Mouse (Mus musculus) hindbrain, embryonic 14.5 days (tissue): ENCODE measurements around the gene Vti1a. TPM values are rescaled to one million over a fixed set of nuclear protein-coding genes. Genes with fewer than 3 reads are reported as not detected.

Experiments
- ATAC-seq: fragments of 200-750 bp; cut with Nextera tagmentation; 2 replicates; pipeline ENCODE4 v1.8.0; 2017; ENCODE audit warnings: moderate number of reproducible peaks, mild to moderate bottlenecking, moderate TSS enrichment, moderate library complexity; ENCODE audit not compliant: low FRiP score
- DNase-seq: peaks from one replicate; pipeline ENCODE4 v3.0.0-alpha.2; 2015; ENCODE audit warnings: low spot score
- H3K27ac ChIP-seq: fragments of 300-500 bp; sonication (generic); 2 replicates; pipeline ENCODE4 v1.5.1; 2014; ENCODE audit warnings: mild to moderate bottlenecking, moderate library complexity
- H3K27me3 ChIP-seq: fragments of 300-500 bp; sonication (generic); 2 replicates; pipeline ENCODE4 v1.6.1; 2014; ENCODE audit warnings: mild to moderate bottlenecking, low read length, mixed read lengths; ENCODE audit not compliant: control insufficient read depth, insufficient read depth
- H3K36me3 ChIP-seq: fragments of 300-500 bp; sonication (generic); replicated peaks from 2 replicates; pipeline ENCODE4 v1.6.1; 2014; ENCODE audit not compliant: control insufficient read depth, insufficient read depth
- H3K4me1 ChIP-seq: fragments of 300-500 bp; sonication (generic); replicated peaks from 2 replicates; pipeline ENCODE4 v1.6.1; 2014; ENCODE audit warnings: antibody characterized with exemption, low read length, mixed read lengths; ENCODE audit not compliant: control insufficient read depth, insufficient read depth
- H3K4me2 ChIP-seq: fragments of 300-500 bp; sonication (generic); replicated peaks from 2 replicates; pipeline ENCODE4 v1.6.1; 2014; ENCODE audit warnings: mild to moderate bottlenecking, moderate library complexity
- H3K4me3 ChIP-seq: fragments of 300-500 bp; sonication (generic); replicated peaks from 2 replicates; pipeline ENCODE4 v1.5.1; 2014; ENCODE audit warnings: mild to moderate bottlenecking, low read length
- H3K9ac ChIP-seq: fragments of 300-500 bp; sonication (generic); 2 replicates; pipeline ENCODE4 v1.6.1; 2014
- H3K9me3 ChIP-seq: fragments of 300-500 bp; sonication (generic); 2 replicates; pipeline ENCODE4 v1.6.1; 2016; ENCODE audit warnings: low read length; ENCODE audit not compliant: control insufficient read depth
- WGBS: fragments of 180-500 bp; shearing (Covaris S2); extraction: QIAGEN DNeasy Blood & Tissue Kit; methylation state at CpG from one replicate; pipeline ENCODE4 v1.1.7; 2014; 5-methylcytosine and 5-hydroxymethylcytosine counted together
- polyA plus RNA-seq: library from polyadenylated mRNA; unstranded; fragments of >200 nt; fragmentation: Nextera tagmentation; extraction: Ambion mirVana; gene quantifications from 2 replicates; pipeline ENCODE4 v1.2.1, GENCODE M21; 2014

Vti1a gene
- polyA plus RNA-seq, 1 experiment from 2014 or later: 32.1 TPM

- no peak overlapping the region for H3K9ac ChIP-seq
- ATAC-seq (no peak), DNase-seq (no peak)
- H3K4me1 ChIP-seq: no peaks in the 10 kb centered on the region
- H3K9me3 ChIP-seq: no peaks in the 10 kb centered on the region
- H3K4me3 ChIP-seq: no peak overlapping the region
- H3K36me3 ChIP-seq: peaks cover 14% of the 10 kb centered on the region; the same call in 1 of the 2 replicates
- H3K4me2 ChIP-seq: no peak overlapping the region
- no peaks in the 10 kb centered on the region for H3K27me3 ChIP-seq
- H3K27ac ChIP-seq: no peak overlapping the region
Measured at GRCm38 (mm10) chr19:55288974-55289373, 27.1 kb upstream of the Vti1a start.

DNA sequence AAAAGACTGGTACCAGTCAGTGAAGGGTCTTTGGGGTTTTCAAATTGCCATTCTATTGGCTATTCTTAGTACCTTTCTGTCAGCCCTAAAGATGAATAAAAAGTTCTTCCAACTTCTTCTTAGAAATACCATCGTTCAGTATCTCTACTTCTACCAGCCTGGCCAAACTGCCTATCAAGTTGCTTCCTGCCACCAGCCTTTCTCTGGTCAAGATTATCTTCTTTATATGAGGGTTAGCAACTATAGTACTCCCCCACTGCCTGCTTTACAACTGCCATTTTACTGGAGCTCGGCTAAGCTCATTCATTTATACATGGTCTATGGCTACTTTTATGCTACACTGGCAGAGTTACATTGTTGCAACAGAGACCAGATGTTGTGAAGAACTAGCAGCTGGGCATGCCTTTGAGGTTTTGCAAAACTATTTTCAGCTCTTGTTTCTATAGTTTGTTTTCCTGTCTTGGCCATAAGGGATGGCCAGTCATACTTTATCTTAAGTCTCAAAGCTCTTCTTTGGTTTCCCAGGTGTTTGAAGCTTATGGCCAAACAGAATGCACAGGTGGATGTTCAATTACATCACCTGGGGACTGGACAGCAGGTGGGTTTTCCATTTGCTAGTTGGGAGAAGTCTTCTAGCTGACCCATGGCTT lies 25.3 kb upstream of the Vti1a start:
- no peak overlapping the region for H3K27ac ChIP-seq
- H3K36me3 ChIP-seq: peaks cover 26% of the 10 kb centered on the region; the same call in 1 of the 2 replicates
- ATAC-seq (no peak), DNase-seq (no peak)
- 91% methylated on average over 2 of the region's 2 CpGs for WGBS
- H3K9me3 ChIP-seq: no peaks in the 10 kb centered on the region
- no peak overlapping the region for H3K9ac ChIP-seq
- H3K4me3 ChIP-seq: no peak overlapping the region
- no peak overlapping the region for H3K4me2 ChIP-seq
- no peaks in the 10 kb centered on the region for H3K27me3 ChIP-seq
- H3K4me1 ChIP-seq: no peaks in the 10 kb centered on the region

DNA sequence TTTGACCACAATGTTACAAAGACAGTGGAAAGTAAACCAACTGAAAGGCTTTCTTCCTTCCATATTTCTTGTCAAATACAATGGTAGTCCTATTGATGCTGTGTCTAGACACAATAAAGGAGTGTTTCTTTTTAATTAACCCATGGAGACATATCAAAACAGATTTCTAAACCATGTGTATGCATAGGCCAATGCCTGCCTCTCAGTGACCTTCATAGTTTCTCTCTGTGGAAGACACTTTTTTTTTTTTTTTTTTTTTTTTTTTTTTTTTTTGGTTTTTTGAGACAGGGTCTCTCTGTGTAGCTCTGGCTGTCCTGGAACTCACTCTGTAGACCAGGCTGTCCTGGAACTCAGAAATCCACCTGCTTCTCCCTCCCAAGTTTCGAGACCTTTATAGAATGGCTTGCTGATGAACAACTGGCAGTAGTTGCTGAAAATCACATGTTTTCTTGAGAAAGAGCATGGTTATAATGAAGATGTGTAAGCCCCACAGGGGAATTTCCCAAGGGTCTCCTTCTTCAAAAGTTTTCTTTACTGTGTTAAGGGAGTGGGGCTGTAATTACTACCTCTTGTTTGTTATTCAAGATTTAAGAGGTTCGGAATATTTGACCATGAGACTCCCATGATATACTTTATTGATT lies 23.8 kb upstream of the Vti1a start:
- ATAC-seq (no peak), DNase-seq (no peak)
- H3K27me3 ChIP-seq: no peaks in the 10 kb centered on the region
- H3K9me3 ChIP-seq: no peaks in the 10 kb centered on the region
- H3K36me3 ChIP-seq: peaks cover 40% of the 10 kb centered on the region
- H3K4me3 ChIP-seq: no peak overlapping the region
- no peaks in the 10 kb centered on the region for H3K4me1 ChIP-seq
- H3K27ac ChIP-seq: no peak overlapping the region
- H3K9ac ChIP-seq: no peak overlapping the region
- no peak overlapping the region for H3K4me2 ChIP-seq
- WGBS: 94% methylated on average over 2 of the region's 2 CpGs

DNA sequence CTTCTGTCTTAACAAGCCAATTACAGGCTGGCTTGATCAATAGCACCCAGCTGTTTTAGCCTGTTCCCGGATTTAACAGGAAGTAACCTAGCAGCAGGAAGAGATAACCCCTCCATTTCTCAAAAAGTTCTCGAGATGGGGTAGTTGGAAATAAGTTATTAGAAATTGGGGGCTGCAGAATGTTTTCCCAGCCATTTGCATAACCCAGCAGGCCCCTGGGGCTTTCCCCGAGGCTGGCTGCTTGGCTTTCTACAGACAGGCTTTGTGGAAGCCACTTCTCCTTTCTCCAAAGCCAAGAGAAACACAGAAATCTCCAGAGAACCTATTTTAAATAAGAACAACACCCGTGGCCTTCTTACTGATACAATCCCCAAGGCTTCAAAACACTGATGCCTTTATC lies 22.9 kb upstream of the Vti1a start:
- Histone ChIP-seq H3K36me3 (peaks cover 48% of the 10 kb centered on the region), H3K27me3 (no peaks in the 10 kb centered on the region), H3K4me1 (no peaks in the 10 kb centered on the region), H3K9me3 (no peaks in the 10 kb centered on the region), H3K9ac (no peak overlapping the region), H3K4me3 (no peak overlapping the region), H3K4me2 (no peak overlapping the region), H3K27ac (no peak overlapping the region)
- 51% methylated on average over 4 of the region's 4 CpGs for WGBS
- ATAC-seq (no peak), DNase-seq (no peak)

- no peak overlapping the region for H3K27ac ChIP-seq
- no peaks in the 10 kb centered on the region for H3K4me1 ChIP-seq
- H3K9me3 ChIP-seq: no peaks in the 10 kb centered on the region
- DNase-seq (no peak), ATAC-seq (no peak)
- no peak overlapping the region for H3K9ac ChIP-seq
- no peak overlapping the region for H3K4me3 ChIP-seq
- H3K36me3 ChIP-seq: peaks cover 51% of the 10 kb centered on the region
- H3K4me2 ChIP-seq: no peak overlapping the region
- WGBS: 95% methylated on average over 9 of the region's 9 CpGs
- no peaks in the 10 kb centered on the region for H3K27me3 ChIP-seq
Measured at GRCm38 (mm10) chr19:55295075-55295474, 21.0 kb upstream of the Vti1a start.

DNA sequence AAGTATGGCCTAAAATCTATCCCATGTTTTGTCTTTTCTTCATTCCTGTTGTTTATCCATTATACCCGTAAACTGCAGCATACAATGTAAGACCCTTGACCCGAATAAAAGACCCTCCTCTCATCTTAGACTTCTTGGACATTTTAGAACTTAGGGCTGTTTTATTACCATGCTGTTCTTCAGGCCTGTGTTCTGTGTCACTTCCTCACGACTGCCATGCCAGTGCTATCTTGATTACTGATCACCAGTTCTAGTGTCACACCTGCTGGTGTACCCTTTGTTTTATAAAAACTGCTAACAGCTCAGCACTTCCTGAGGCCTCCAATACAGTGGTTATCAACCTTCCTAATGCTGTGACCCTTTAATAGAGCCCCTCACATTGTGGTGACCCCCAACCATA lies 20.5 kb upstream of the Vti1a start:
- DNase-seq (no peak), ATAC-seq (no peak)
- Histone ChIP-seq H3K4me3 (no peak overlapping the region), H3K4me1 (no peaks in the 10 kb centered on the region), H3K4me2 (no peak overlapping the region), H3K9ac (no peak overlapping the region), H3K9me3 (no peaks in the 10 kb centered on the region), H3K27me3 (no peaks in the 10 kb centered on the region), H3K27ac (no peak overlapping the region), H3K36me3 (peaks cover 55% of the 10 kb centered on the region)
- WGBS: 90% methylated on average over 3 of the region's 3 CpGs

- 95% methylated on average over 2 of the region's 2 CpGs for WGBS
- Histone ChIP-seq H3K9ac (no peak overlapping the region), H3K4me1 (no peaks in the 10 kb centered on the region), H3K36me3 (peaks cover 62% of the 10 kb centered on the region), H3K27me3 (no peaks in the 10 kb centered on the region), H3K4me2 (no peak overlapping the region), H3K27ac (no peak overlapping the region), H3K9me3 (no peaks in the 10 kb centered on the region), H3K4me3 (no peak overlapping the region)
- DNase-seq (no peak), ATAC-seq (no peak)
Measured at GRCm38 (mm10) chr19:55296301-55296700, 19.8 kb upstream of the Vti1a start.

DNA sequence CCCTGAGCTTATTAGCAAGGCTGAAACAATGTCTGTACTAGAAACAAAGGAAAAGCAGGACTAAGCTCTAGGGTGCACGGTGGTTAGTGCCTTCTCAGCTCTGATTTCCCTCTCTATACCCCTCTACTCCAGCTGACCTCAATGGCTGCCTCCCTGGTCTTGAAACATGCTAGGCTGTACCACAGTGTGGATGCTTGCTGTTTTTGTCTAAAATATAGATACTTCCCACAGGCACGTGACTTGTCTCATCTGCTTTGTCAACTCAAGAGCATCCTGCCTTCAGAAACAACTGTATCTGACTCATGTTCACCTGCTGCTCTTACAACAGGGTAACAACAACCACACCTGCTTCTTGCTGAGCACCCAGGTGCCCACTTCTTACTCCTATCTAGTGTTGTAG lies 18.6 kb upstream of the Vti1a start:
- Histone ChIP-seq H3K4me2 (no peak overlapping the region), H3K36me3 (peaks cover 74% of the 10 kb centered on the region), H3K9ac (no peak overlapping the region), H3K4me3 (no peak overlapping the region), H3K4me1 (no peaks in the 10 kb centered on the region), H3K9me3 (no peaks in the 10 kb centered on the region), H3K27ac (no peak overlapping the region), H3K27me3 (no peaks in the 10 kb centered on the region)
- 98% methylated on average over 2 of the region's 2 CpGs for WGBS
- ATAC-seq (no peak), DNase-seq (no peak)

DNA sequence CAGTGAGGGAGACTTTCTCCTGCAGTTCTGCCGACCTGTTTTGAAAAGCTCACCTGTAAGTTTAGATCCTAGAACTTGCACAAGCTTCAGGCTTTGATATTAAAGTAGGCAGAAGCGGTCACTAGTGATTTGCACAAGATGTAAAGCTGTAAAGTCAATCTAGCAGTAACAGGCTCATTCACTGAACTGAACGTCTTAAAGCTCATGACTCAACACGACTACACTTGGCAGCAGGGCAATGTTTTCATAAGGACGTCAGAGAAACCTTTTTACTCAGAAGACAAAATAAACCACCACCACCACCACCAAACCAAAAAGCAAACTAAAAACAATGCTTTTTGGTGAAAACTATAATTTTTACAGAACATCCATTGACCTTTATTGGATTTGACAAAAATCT lies 18.1 kb upstream of the Vti1a start:
- no peak overlapping the region for H3K27ac ChIP-seq
- no peaks in the 10 kb centered on the region for H3K9me3 ChIP-seq
- no peaks in the 10 kb centered on the region for H3K4me1 ChIP-seq
- WGBS: 92% methylated on average over 5 of the region's 5 CpGs
- no peaks in the 10 kb centered on the region for H3K27me3 ChIP-seq
- DNase-seq (no peak), ATAC-seq (no peak)
- no peak overlapping the region for H3K9ac ChIP-seq
- H3K36me3 ChIP-seq: peaks cover 79% of the 10 kb centered on the region
- H3K4me3 ChIP-seq: no peak overlapping the region
- H3K4me2 ChIP-seq: no peak overlapping the region

- 100% methylated on average over 1 of the region's 1 CpGs for WGBS
- no peak for ATAC-seq
Measured at GRCm38 (mm10) chr19:55299378-55299777, 16.7 kb upstream of the Vti1a start.

More at GRCm38 (mm10) chr19:55299378-55299777, 16.7 kb upstream of the Vti1a start:
- DNase-seq: no peak
- H3K4me2 ChIP-seq: no peak overlapping the region
- H3K27me3 ChIP-seq: no peaks in the 10 kb centered on the region
- H3K4me1 ChIP-seq: no peaks in the 10 kb centered on the region
- no peak overlapping the region for H3K4me3 ChIP-seq
- no peak overlapping the region for H3K27ac ChIP-seq
- H3K9ac ChIP-seq: no peak overlapping the region
- peaks cover 93% of the 10 kb centered on the region for H3K36me3 ChIP-seq
- no peaks in the 10 kb centered on the region for H3K9me3 ChIP-seq
